Mouse (Mus musculus) layer of hippocampus, postnatal 36 days (tissue): ENCODE measurements around the gene Clasrp. TPM values are rescaled to one million over a fixed set of nuclear protein-coding genes. Genes with fewer than 3 reads are reported as not detected.
A peak's percentile ranks its signal among the peaks of the same experiment; 100 is the strongest.

Experiments used
- DNase-seq, 2 experiments: peaks; one replicate each; pipeline ENCODE4 v3.0.0; 2022
- total RNA-seq, 2 experiments: library from RNA; stranded (reverse); gene quantifications; 2 replicates each; pipeline ENCODE4 v1.2.3; 2021

Gene Clasrp
- total RNA-seq, 2 experiments from 2014 or later = 90.1 to 103 TPM

- DNase-seq = no peak
Observed at GRCm38 (mm10) chr7:19562643-19563410, 41.5 kb downstream of the Clasrp start, which contains the start of gene Ppp1r37. Gene Ppp1r37, minus strand, starts transcription at chr7:19563076.

GRCm38 (mm10) chr7:19561765-19562642 is 42.3 kb downstream of the Clasrp start:
- peak; percentile 87 for DNase-seq

GRCm38 (mm10) chr7:19561431-19561764 is 42.9 kb downstream of the Clasrp start:
- no peak for DNase-seq

DNA sequence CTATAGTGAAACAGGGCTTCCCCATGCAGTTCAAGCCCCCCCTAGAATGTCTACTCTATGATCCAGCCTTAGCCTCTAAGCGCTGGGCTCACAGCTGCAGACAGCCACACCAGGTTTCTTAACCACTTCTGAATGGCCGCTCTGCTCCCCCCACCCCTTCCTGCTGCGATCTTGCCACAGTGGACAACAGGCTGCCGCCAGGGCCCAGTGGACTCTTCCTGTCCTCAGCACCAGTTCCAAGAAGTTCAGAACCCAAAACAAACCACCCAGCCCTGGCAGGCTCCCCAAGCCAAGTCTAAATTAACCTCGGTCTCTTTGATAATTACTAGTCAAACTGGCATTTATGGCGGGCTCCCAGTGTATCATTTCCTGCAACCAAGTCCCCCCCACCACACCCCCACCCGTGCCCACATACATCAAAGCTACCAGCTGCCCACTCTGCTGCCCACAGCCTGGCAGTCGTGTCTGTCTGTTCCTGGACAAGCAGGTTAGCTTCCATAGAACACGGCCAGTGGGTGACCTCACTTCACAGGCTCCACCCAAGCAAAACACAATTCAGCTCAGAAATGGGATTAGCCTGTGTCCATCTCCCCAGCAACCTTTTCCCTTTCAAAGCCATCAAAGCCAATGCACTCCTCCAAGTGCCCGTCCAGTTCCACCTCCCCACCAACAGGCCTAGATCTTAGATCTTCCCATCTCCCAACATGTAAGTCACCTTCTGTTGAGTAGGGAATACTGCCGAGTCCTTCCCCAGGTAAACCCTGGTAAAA is 43.6 kb downstream of the Clasrp start:
- DNase-seq = no peak

DNA sequence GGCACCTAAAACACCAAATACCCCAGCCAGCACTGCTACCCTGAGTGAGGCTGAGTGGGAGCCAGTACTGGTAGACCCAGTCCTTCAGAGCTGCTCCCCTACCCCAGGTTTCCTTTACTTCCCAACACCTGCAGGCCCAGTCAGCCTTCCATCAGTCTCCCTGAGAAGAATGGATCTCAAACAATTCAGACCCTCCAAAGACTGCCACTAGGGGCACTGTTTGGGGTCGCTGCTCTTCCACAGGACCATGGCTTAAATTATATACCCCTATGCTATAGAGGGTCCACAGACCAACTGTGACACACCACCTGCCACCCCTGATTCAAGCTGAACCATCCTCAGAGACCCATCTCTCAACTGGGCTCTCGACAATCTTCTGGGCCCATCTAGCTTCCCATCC is 45.3 kb downstream of the Clasrp start:
- no peak for DNase-seq

GRCm38 (mm10) chr7:19557982-19558900 is 46.0 kb downstream of the Clasrp start:
- no peak for DNase-seq

GRCm38 (mm10) chr7:19557086-19557485 is 47.2 kb downstream of the Clasrp start:
- no peak for DNase-seq

DNA sequence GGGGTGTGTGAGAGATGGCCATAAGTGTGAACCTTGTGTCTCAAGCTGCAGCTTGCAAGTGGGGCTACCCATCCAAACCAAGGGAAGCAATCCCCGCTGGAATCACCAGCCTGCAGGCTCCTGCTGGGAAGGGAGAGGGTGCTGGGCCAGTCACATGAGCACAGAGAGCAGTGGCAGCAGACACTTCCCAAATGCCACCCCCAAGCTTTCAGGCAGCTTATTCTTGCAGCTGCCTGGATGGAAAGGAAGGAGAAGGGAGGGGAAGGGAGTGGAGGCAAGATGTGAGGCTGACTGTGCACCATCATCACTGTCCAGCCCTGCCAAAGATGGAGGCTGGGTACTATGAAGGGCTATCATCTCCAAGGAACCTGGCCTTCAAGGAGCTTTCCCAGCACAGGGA is 50.1 kb downstream of the Clasrp start:
- peak; percentile 31 to 55 for DNase-seq

GRCm38 (mm10) chr7:19552443-19552842 is 51.8 kb downstream of the Clasrp start:
- no peak for DNase-seq

- DNase-seq = no peak
Observed at GRCm38 (mm10) chr7:19551634-19552033, 52.7 kb downstream of the Clasrp start.

- DNase-seq = no peak
Observed at GRCm38 (mm10) chr7:19549394-19549793, 54.9 kb downstream of the Clasrp start.

GRCm38 (mm10) chr7:19547344-19547969 is 56.8 kb downstream of the Clasrp start:
- DNase-seq = no peak

GRCm38 (mm10) chr7:19546007-19546406 is 58.3 kb downstream of the Clasrp start:
- DNase-seq = no peak

DNA sequence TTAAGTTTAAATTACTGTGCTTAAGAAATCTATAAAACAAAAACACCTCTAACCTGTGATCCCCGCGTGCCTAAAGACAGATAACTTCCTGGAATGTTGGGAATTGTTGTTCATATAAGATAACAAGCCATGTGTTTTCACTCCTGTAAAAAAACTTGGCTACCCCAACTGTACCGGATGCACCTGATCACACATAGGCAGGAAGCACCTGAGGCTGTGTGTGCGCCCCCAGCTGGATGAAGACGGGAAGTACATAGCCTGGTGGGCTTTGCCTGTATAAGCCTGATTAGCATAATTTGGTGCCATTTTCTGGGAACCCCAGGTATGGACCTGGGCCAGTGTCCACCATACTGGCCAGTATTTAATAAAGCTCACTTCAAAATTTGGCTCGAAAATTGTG is 60.7 kb downstream of the Clasrp start:
- no peak for DNase-seq

GRCm38 (mm10) chr7:19542155-19542691 is 62.1 kb downstream of the Clasrp start:
- peak; percentile 34 to 36 for DNase-seq

DNA sequence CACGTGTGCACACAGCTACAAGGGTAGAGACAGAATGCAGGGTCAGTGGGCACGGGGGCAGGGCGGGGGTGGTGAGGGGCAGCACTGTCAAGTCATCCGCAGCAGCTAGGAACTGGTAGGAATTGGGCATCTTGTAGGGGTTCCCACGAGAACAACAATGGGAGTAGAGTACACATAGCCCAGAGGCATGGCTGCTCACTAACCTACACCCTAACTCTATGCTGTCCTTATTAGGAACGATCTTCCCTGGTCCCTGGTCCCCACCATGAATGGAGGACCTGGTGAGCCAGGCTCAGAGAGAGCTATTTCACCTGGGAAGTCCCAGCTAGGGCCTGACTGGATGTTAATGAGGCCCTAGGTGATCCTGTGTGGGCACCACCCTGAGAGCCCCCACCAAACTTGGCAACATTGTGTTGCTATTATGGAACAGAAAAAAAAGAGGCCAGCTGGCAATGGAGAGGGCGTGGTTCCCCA is 62.6 kb downstream of the Clasrp start:
- DNase-seq = no peak

- DNase-seq = no peak
Observed at GRCm38 (mm10) chr7:19540771-19541566, 63.3 kb downstream of the Clasrp start.

DNA sequence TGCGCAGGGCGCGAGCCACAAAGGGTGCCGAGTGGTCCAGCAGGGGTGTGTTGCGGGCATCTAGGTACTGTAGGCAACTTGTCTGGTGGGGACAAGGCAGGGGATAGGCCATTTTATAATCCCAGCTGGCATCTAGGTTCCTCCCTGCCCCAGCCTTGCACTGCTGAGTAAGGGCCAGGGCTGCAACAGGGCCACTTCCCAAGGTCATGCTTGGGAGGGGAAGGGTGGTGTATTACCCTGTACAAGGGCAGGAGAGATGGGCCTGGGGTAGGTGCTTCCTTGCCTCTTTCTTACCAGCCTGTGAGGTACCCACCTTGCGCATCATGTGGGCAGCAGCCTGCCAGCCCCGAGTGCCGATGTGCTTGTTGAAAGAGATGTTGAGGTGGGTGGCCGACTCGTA is 69.6 kb downstream of the Clasrp start:
- no peak for DNase-seq

- DNase-seq = no peak
Observed at GRCm38 (mm10) chr7:19532240-19532639, 72.0 kb downstream of the Clasrp start.

DNA sequence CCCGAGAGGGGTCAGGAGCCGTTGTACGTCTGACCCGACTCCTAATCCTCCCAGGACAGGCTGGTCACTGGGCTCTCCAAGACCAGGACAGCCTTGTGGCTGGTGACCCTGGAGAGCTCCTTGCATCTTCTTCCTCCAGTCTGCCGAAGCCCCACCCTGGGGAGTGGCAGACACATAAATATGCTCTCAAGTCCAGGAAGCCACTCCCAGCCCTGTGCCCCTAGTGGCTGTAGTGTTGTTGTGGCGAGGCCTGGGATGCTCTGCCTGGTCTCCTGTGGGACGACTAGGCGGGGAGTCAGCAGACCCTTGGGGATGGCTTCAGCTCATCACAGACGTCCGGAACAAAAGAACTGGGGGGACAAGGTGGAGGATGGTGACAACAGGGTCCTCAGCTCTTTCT is 73.2 kb downstream of the Clasrp start:
- no peak for DNase-seq
